Mouse (Mus musculus) thymus, adult 2 months (tissue): ENCODE results near the gene Adgrf3.

ENCODE experiments used
- CTCF ChIP-seq: fragments of 200-500 bp; IDR thresholded peaks from 2 replicates; pipeline ENCODE4 v1.5.1; 2012; ENCODE audit warnings: mild to moderate bottlenecking, control low read depth, low read length, moderate library complexity, borderline replicate concordance; ENCODE audit not compliant: control insufficient read depth, poor library complexity, insufficient read depth; ENCODE audit errors: extremely low read depth
- POLR2A ChIP-seq: fragments of 200-500 bp; IDR thresholded peaks from 2 replicates; pipeline ENCODE4 v1.6.1; 2012; ENCODE audit warnings: mild to moderate bottlenecking, low read length, control low read depth, moderate library complexity; ENCODE audit not compliant: control insufficient read depth, poor library complexity, insufficient read depth; ENCODE audit errors: extremely low read depth

DNA sequence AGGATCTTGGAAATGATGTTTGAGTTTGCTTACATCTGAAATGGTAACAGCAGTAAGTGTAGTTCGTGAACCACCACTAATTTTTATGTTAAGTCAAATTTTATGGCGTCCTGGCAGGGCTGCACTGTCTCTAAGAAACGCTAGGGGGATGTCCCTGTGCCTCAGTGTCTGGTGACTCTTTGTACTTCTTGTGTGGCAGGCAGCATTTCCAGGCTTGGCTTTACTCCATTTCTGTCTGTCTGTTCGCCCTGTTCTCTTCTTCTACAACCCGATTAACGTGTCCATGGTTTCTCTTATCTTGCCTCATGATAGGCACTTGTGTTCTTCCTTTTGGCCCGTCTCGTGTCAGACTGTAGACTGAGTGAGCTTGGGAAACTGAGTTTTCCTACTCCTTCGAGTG lies 38.2 kb upstream of the Adgrf3 start:
- TF ChIP-seq POLR2A (no peak), CTCF (no peak)
